Mouse (Mus musculus): ENCODE data around the gene Llph.

Gene Llph

GRCm38 (mm10) chr10:120279482-120280128 lies 52.7 kb downstream of the Llph start:
- DNase-seq (ENCODE audit: low spot score): no peak

GRCm38 (mm10) chr10:120280375-120280774 lies 53.5 kb downstream of the Llph start:
- no peak for DNase-seq (ENCODE audit: low spot score)

- no peak for DNase-seq (ENCODE audit: low spot score)
These were observed 54.8 kb downstream of the Llph start for GRCm38 (mm10) chr10:120281700-120282099.
